ENCODE assay signal across 31 mouse cellular contexts in the genomic region with DNA sequence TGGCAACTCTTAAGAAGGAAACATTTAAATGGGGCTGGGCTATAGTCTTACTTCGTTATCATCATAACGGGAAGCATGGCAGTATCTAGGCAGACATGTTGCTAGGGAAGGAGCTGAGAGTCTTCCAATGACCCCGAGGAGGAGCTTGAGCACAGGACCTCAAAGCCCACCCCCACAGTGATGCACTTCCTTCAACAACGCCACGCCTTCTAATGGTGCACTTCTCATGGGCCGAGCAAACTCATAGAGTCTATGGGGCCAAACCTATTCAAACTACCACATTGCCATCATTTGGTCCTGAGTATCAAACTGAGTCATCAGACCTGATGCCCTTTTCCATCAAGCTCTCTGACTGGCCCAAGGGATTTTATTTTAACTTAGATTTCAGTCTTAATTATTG.
"Had no signal": no experiment of that assay in that cellular context is flagged by ENCODE, and none has a peak within 500 bp of the region (broad histone marks: within the 10 kb centered on the region; RNA-seq: fewer than 3 reads in every experiment).

No protein-coding gene starts in this region.

- H3K36me3 ChIP-seq: midbrain, embryonic 15.5 days had no signal

- H3K9me3 ChIP-seq: limb, embryonic 10.5 days; limb, embryonic 12.5 days; limb, embryonic 13.5 days; limb, embryonic 15.5 days; liver, embryonic 12.5 days; liver, embryonic 13.5 days; liver, embryonic 15.5 days; lung, embryonic 15.5 days; megakaryocyte, embryonic 14.5 days; midbrain, embryonic 10.5 days; midbrain, embryonic 12.5 days; midbrain, embryonic 13.5 days; midbrain, embryonic 15.5 days had no signal

- ATAC-seq: liver, embryonic 12.5 days; liver, postnatal 0 days; lung, postnatal 0 days; midbrain, embryonic 13.5 days; midbrain, embryonic 15.5 days; midbrain, embryonic 16.5 days had no signal

- DNase-seq: left cerebral cortex, postnatal 4 days; liver; liver, embryonic 13.5 days; liver, postnatal 0 days; lung, adult 18-20 months; lung, adult 2 months; lung, embryonic 14.5 days; lung, postnatal 10 days; lung, postnatal 14 days; lung, postnatal 36 days; lung, postnatal 4 days; midbrain, embryonic 14.5 days had no signal

- H3K27ac ChIP-seq: limb, embryonic 10.5 days; limb, embryonic 12.5 days; limb, embryonic 13.5 days; limb, embryonic 15.5 days; liver, embryonic 12.5 days; liver, embryonic 13.5 days; liver, embryonic 14.5 days; liver, embryonic 15.5 days; lung, embryonic 15.5 days; macrophage; midbrain, embryonic 10.5 days; midbrain, embryonic 12.5 days; midbrain, embryonic 13.5 days; midbrain, embryonic 15.5 days had no signal

- H3K4me3 ChIP-seq: limb, embryonic 10.5 days; limb, embryonic 12.5 days; limb, embryonic 13.5 days; limb, embryonic 15.5 days; liver, embryonic 12.5 days; liver, embryonic 13.5 days; liver, embryonic 15.5 days; lung, embryonic 15.5 days; megakaryocyte, embryonic 14.5 days; midbrain, embryonic 10.5 days; midbrain, embryonic 12.5 days; midbrain, embryonic 13.5 days; midbrain, embryonic 15.5 days; myocyte had no signal

- H3K4me1 ChIP-seq: limb, embryonic 10.5 days; limb, embryonic 12.5 days; limb, embryonic 13.5 days; limb, embryonic 15.5 days; lung, embryonic 15.5 days; midbrain, embryonic 13.5 days; midbrain, embryonic 15.5 days had no signal

- H3K4me2 ChIP-seq: limb, embryonic 12.5 days; limb, embryonic 13.5 days; limb, embryonic 15.5 days; liver, embryonic 11.5 days; liver, embryonic 12.5 days; liver, embryonic 13.5 days; liver, embryonic 15.5 days; lung, embryonic 14.5 days; lung, embryonic 15.5 days; midbrain, embryonic 11.5 days; midbrain, embryonic 12.5 days; midbrain, embryonic 13.5 days; midbrain, embryonic 15.5 days had no signal

- H3K27me3 ChIP-seq: limb, embryonic 12.5 days; limb, embryonic 13.5 days; limb, embryonic 15.5 days; liver, embryonic 12.5 days; liver, embryonic 13.5 days; liver, embryonic 15.5 days; lung, embryonic 15.5 days; megakaryocyte, embryonic 14.5 days; midbrain, embryonic 12.5 days; midbrain, embryonic 13.5 days; midbrain, embryonic 15.5 days had no signal

- H3K9ac ChIP-seq: limb, embryonic 12.5 days; limb, embryonic 13.5 days; limb, embryonic 15.5 days; liver, embryonic 12.5 days; liver, embryonic 13.5 days; liver, embryonic 14.5 days; liver, embryonic 15.5 days; liver, postnatal 0 days; lung, embryonic 14.5 days; lung, embryonic 15.5 days; midbrain, embryonic 12.5 days; midbrain, embryonic 13.5 days; midbrain, embryonic 15.5 days had no signal
